Mouse (Mus musculus) cortical plate, adult 2 months (tissue): ENCODE data around the gene Gatad2b.

Source experiments
- CTCF ChIP-seq: fragments of 200-500 bp; IDR thresholded peaks from 2 replicates; pipeline ENCODE4 v1.5.1; 2011; ENCODE audit warnings: mild to moderate bottlenecking, control low read depth, low read length; ENCODE audit not compliant: insufficient read depth; ENCODE audit errors: extremely low read depth
- POLR2A ChIP-seq: fragments of 200-500 bp; IDR thresholded peaks from 2 replicates; pipeline ENCODE4 v1.6.1; 2011; ENCODE audit warnings: mild to moderate bottlenecking, low read length, control low read depth; ENCODE audit not compliant: insufficient read depth; ENCODE audit errors: extremely low read depth

DNA sequence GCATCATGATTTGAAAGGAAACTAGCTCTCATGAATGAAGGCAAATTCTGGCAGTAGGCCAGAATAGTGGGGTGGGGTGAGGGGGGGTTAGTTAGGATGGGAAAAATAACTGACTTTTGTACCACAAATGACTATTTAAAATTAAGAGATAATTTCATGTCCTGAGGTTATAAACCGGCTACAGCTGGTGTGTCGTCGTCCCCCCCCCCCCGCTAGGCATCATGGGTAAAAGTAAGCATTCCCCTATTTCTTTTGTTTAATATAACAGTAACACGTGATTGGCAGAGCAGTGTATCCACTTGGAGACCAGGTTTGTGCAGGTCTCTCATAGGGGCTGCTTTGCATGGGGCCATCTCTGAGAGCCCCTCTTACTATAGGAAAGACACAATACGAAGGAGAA lies 29.3 kb downstream of the Gatad2b start:
- TF ChIP-seq CTCF, result no peak
- TF ChIP-seq POLR2A, result no peak
